Mouse (Mus musculus): ENCODE data around the gene Upb1. TPM values are rescaled to one million over a fixed set of nuclear protein-coding genes. Genes with fewer than 3 reads are reported as not detected.

Gene Upb1
- total RNA-seq, 2 experiments from 2014 or later, result 0.41 to 0.58 TPM

DNA sequence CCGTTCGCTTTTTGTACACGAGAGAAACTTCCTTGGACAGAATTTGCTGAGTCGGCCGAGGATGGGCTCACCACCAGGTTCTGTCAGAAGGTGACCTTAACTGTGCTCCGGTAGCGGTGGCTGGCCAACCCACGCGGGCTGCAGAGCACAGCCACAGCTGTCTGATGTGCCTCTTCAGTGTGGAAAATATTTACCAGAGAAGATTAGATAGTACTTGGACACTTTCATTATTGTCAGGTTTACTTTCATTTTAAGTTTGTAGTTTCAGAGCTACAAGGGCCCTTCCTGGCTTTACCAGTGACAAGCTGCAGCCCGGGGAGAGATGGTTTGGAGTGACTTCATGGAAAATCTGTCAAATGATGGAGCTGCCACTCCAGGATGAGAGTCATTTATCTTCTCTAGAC, 23.6 kb downstream of the Upb1 start:
- DNase-seq (ENCODE audit: low spot score in 2 of 2), result no peak

GRCm38 (mm10) chr10:75428049-75429003, 27.4 kb downstream of the Upb1 start:
- DNase-seq (ENCODE audit: low spot score in 2 of 2), result no peak

- no peak for DNase-seq (ENCODE audit: low spot score in 2 of 2)
These were observed 28.1 kb downstream of the Upb1 start for GRCm38 (mm10) chr10:75429004-75429380.

- peak in 1 of 2 experiments; percentile 53 for DNase-seq (ENCODE audit: low spot score in 2 of 2)
These were observed 28.7 kb downstream of the Upb1 start for GRCm38 (mm10) chr10:75429522-75430146.

- DNase-seq (ENCODE audit: low spot score in 2 of 2), result no peak
These were observed 29.2 kb downstream of the Upb1 start for GRCm38 (mm10) chr10:75430147-75430537.

GRCm38 (mm10) chr10:75430633-75431032, 29.7 kb downstream of the Upb1 start:
- DNase-seq (ENCODE audit: low spot score in 2 of 2), result no peak

DNA sequence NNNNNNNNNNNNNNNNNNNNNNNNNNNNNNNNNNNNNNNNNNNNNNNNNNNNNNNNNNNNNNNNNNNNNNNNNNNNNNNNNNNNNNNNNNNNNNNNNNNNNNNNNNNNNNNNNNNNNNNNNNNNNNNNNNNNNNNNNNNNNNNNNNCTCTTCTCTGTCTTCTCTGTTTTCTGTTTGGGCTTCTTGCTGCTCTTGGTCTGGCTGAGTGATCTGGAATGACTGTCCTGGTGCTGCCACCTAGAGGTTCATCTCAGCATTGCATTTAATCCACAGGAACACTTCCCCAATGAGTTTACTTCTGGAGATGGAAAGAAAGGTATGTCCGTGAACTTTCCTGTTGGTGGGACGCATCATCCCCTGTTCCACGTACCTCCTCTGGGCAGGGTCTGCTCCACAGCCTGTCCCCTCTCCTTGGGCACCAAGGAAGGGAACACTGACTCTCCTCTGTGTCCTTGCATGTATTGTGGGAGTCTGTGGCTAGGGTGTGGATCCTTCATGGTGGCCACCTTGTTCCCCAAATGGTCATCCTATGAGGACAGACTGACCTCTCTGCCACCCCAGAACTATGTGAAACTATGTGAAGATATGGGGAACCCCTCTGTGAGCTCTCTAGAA, 35.8 kb downstream of the Upb1 start:
- peak; percentile 93 to 95 for DNase-seq (ENCODE audit: low spot score in 2 of 2)

DNA sequence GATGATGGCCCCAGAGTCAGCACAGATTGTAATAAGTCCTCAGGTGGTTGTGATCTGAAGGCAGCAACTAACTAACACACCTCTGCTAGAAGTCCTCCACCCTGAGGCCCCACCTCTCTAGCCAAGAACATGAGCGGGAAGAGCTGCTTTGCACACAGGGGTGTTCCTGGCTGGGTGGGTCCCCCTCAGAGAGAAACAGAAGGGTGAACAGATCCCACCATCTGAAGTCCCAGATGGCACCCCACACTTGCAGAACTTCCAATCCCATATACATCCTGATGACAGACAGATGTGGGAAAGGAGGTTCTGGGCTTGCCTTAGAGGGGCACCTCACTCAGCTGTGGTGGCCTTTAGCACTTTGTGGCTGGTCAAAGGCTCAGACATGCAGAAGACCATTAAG, 36.4 kb downstream of the Upb1 start:
- DNase-seq (ENCODE audit: low spot score in 2 of 2), result peak; percentile 51 to 64

DNA sequence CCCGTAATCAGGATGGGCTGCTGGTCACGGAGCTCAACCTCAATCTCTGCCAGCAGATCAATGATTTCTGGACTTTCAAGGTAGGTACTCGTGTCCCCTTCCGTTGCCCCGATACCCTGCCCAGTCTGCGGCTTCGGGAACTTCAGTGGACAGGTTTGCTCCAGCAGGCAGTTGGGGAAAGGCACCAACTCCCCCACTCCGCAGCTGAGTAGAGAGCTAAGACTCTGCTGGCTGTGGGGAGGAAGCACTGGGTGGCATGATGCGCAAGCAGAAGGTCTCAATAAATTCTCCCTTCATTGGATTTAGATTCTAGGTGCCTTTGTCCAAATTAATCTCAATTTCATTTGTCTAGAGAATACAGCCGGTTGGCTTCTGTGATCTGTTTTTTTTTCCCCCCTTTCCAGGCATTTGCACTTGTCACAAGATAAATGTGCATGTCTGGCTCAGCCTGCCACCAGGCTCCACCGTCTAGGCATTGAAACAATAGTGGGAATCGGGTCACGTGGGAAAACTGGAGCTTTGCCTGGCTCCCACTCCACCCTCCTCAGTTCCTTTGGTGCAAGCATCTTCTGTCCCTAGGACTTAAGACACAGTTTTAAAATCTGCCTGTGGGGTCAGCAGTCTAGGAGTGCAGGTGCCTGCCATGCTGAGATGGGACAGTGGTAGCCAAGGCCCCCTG, 37.4 kb downstream of the Upb1 start:
- DNase-seq (ENCODE audit: low spot score in 2 of 2), result peak; percentile 55 to 75

DNA sequence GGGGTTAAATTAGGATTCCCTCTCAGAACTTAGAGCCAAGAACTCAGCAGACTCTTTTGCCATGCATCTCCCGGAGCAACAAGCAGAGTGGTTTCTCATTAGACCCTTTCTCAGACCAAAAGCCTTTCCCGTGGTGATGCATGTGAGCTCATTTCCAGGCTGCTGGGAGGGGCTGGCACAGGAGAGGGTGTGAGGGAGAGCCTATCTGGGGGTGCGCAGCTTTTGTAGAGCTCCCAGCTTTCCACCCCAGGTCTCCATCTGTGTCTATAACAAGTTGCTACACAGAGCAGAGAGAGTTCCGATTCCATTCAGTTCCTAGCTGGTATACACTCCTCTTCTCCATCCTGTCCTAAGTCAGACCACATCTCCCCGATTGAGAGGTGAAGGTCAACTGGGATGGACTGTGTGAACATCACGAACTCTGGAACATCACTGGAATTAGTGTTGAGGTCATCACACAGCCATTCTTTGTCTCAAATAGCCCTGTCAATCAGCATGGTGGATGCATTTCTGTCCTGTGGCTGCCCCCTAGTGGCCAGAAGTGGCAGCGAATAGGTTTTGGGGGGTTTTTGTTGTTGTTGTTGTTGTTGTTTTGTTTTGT, 38.4 kb downstream of the Upb1 start:
- peak; percentile 71 to 73 for DNase-seq (ENCODE audit: low spot score in 2 of 2)

GRCm38 (mm10) chr10:75440756-75441155, 39.8 kb downstream of the Upb1 start:
- DNase-seq (ENCODE audit: low spot score in 2 of 2), result no peak

DNA sequence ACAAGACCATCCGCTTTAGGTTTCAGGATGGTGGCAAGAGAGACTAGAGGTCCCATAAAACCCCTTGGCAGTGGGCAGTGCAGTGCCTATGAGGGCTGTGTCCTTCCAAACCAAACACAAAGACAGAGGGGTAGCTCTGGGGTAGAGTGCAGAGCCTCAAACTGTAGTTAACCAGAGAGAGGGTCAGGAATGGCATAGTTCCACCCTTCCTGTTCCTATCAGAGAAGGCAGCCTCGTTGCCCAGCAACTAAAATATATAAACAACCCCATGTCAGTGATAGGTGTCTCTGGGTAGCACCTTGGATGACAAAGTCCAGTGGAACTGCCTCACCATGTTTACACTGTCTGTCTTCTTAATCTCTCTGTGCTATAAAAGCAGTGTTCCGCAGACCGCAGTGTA, 40.9 kb downstream of the Upb1 start:
- no peak for DNase-seq (ENCODE audit: low spot score in 2 of 2)

GRCm38 (mm10) chr10:75443017-75443416, 42.1 kb downstream of the Upb1 start:
- DNase-seq (ENCODE audit: low spot score in 2 of 2), result no peak

DNA sequence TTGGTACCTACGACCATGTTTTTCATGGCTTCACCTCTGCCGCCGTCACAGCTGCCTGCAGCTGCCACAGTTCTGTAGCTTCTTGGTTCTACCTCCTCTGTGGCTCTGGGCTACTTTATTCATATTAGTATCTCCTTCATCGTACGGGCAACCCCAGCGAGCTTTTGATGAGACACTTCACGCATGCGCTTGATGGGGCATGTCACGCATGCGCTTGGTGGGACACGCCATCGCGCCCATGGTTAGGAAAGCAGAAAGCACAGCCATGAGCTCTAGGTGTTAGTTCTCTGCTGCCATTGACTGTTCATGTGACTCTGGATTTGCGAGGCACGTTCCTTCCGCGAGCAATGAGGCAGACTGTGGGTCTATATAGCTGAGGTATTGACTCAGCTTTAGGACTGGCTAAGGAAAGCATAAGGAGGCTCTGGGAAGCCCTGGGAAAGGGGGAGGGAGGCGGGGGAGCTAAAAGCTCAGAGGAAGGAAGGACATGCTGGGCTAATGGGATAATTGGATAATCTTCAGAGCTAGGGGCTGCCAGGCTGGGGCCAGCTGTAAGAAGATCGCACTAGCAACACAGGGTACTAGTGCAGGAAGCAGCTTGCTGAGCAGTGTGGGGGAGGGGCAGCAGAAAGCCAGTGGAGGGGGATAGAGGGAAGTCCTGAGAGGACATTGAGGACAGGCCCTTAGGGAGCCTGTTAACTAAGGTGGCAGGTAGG, 43.4 kb downstream of the Upb1 start:
- no peak for DNase-seq (ENCODE audit: low spot score in 2 of 2)

GRCm38 (mm10) chr10:75445030-75445429, 44.1 kb downstream of the Upb1 start:
- no peak for DNase-seq (ENCODE audit: low spot score in 2 of 2)

- DNase-seq (ENCODE audit: low spot score in 2 of 2), result no peak
These were observed 45.7 kb downstream of the Upb1 start for GRCm38 (mm10) chr10:75446501-75447083.

GRCm38 (mm10) chr10:75447489-75447888, 46.6 kb downstream of the Upb1 start:
- DNase-seq (ENCODE audit: low spot score in 2 of 2), result no peak

DNA sequence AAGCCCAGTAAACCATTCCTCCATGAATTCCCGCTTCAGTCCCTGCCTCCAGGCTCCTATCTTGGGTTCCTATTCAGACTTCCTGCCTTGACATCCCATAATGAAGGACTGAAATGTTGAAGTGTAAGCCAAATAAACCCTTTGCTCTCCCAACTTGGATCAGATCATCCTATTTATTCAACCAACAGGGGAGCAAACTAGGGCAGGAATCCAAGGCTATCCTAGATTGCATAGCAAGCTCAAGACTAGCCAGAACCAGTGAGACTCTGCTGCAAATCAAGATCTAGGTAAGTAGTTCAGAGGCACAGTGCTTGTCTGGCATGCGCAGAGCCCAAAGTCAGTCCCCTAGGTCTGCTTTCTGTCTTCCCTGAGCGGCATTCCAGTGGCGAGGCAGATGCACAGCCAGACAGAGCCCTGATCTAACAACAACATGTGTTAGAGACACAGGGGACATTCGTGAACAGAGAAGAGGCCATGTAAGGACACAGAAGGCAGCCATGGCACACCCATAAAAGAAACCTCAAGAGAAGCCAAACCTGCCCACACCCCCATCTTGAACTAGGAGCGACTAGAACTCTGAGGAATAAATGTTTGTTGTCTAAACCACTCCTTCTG, 48.0 kb downstream of the Upb1 start:
- no peak for DNase-seq (ENCODE audit: low spot score in 2 of 2)

DNA sequence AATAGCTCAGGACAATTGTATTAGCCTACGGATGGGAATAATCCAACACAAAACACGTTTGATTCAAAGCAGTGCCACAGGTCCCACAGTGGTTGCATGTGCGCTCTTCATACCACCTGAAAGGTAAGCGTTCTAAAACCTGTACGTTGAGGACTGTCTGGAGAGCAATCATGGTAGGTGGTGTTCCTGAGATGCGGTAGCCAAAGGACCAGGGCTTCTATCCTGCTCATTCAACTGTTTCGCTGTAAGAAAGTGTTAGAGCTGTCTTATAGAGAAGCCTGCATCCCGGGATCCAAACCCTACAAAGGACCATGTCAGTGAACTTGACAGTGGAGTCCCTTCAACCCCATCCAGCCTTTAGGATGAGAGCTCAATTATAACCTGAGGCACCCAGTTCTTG, 49.4 kb downstream of the Upb1 start:
- DNase-seq (ENCODE audit: low spot score in 2 of 2), result no peak

Measured in layer of hippocampus, postnatal 10 days (tissue).